Mouse (Mus musculus): ENCODE results near the gene Neurog3. TPM values are rescaled to one million over a fixed set of nuclear protein-coding genes. Genes with fewer than 3 reads are reported as not detected.

Gene Neurog3
- not detected in 2 replicates for polyA plus RNA-seq (2015; fragmentation: Nextera tagmentation; extraction: Ambion mirVana)

DNA sequence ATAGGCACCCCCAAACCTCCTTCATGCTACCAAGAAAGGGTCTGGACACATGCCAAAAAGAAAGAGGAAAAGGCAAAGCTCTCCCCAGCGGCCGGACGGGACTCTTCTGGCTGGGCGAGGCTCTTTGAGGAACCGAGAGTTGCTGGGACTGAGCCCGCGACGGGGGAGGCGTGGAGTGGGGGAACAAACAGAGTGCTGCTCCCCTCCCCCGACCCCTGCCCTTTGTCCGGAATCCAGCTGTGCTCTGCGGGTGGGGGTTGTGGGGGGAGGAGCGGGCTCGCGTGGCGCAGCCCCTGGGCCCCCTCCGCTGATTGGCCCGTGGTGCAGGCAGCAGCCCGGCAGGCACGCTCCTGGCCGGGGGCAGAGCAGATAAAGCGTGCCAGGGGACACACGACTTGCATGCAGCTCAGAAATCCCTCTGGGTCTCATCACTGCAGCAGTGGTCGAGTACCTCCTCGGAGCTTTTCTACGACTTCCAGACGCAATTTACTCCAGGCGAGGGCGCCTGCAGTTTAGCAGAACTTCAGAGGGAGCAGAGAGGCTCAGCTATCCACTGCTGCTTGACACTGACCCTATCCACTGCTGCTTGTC, at the start of gene Neurog3:
Neurog3 (plus strand) TSS at position 400 of the 591 bp plus-strand sequence.

DNA sequence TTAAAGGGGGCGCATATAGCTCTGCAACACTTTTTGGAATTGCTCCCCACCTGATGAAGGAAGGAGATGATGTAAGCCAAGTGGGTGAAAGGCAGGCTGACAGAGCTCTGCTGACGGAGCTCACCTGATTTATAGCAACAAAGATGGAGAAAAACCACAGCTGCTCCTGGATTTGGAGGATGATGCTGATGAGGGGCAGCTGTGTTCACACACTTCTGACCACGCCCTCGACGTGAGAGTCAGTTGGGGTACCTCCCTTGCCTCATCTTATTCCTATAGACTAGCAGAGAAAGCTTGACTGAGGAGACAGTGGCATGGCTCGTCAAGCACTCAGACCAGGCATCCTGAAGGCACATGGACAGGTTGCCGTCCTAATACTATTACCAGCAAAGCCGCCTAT, 10.9 kb downstream of the Neurog3 start, which contains the start of gene Fam241b:
Fam241b (minus strand) TSS at position 101 of the 400 bp plus-strand sequence.

Other genes with a start within 250 kb of the Neurog3 start
- gene Col13a1, start 154.0 kb upstream of the Neurog3 start, polyA plus RNA-seq (2015; fragmentation: Nextera tagmentation; extraction: Ambion mirVana) = 5.9 and 10.0 TPM in 2 replicates
- gene Fam241b, start 10.8 kb downstream of the Neurog3 start, polyA plus RNA-seq (2015; fragmentation: Nextera tagmentation; extraction: Ambion mirVana) = 18.0 and 20.3 TPM in 2 replicates
- gene Tspan15, start 98.2 kb downstream of the Neurog3 start, polyA plus RNA-seq (2015; fragmentation: Nextera tagmentation; extraction: Ambion mirVana) = 21.3 and 32.3 TPM in 2 replicates
- 5.8 and 15.6 TPM in 2 replicates for gene Tacr2, start 119.3 kb downstream of the Neurog3 start, polyA plus RNA-seq (2015; fragmentation: Nextera tagmentation; extraction: Ambion mirVana)
- gene Hk1, start 246.8 kb downstream of the Neurog3 start, polyA plus RNA-seq (2015; fragmentation: Nextera tagmentation; extraction: Ambion mirVana) = 25.0 and 35.6 TPM in 2 replicates

Data from adrenal gland, postnatal 0 days (tissue).